Mouse (Mus musculus) adrenal gland (tissue): ENCODE measurements around the gene Rhbdd2.

Experiments
- intact Hi-C: fragments of 180-260 bp; cut with DNase I; formaldehyde crosslinking; loops from one replicate; pipeline ENCODE4 v1.15.1; 2025

Rhbdd2 gene

DNA sequence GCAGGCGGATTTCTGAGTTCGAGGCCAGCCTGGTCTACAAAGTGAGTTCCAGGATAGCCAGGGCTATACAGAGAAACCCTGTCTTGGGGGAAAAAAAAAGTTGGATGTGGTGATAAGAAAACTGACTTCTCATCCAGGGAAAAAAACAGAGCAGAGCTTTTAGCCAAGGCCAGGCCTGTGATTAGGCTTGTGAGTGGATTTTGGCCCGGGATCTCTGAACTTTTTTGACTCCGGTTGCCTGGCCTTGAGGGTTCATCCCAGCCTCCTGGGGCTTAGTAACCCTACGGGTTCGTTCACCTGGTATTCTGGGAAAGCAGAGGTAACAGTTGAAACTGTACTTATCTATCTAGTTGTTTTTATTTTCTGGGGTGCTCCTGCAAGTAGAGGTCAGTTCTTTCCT, 46.1 kb downstream of the Rhbdd2 start:
- intact Hi-C loops = no loop called here

- intact Hi-C loops = loop anchor here (5.0 kb wide), 1 partner anchor 36 kb away; no protein-coding TSS in a partner anchor
Observed at GRCm38 (mm10) chr5:135680967-135681545, 48.6 kb downstream of the Rhbdd2 start.

DNA sequence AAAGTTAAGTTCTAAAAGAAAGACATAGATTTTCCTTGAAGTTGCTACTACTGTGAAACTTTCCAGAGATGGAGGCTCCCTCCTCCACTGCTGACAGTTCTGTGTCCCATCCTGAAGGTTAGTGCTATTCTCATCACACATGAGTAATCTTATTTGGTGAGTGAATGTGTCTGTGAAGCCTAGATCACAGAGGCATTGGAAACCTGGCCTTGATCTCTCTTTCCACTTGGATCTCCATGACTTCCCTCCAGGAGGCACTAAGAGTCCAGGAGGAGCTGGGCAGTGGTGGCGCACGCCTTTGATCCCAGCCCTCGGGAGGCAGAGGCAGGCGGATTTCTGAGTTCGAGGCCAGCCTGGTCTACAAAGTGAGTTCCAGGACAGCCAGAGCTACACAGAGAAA, 49.6 kb downstream of the Rhbdd2 start:
- intact Hi-C loops = loop anchor here (5.0 kb wide), 1 partner anchor 35 kb away; no protein-coding TSS in a partner anchor

- intact Hi-C loops = loop anchor here (5.0 kb wide), 1 partner anchor 34 kb away; no protein-coding TSS in a partner anchor
Observed at GRCm38 (mm10) chr5:135682942-135683570, 50.6 kb downstream of the Rhbdd2 start.

GRCm38 (mm10) chr5:135690401-135690800, 58.0 kb downstream of the Rhbdd2 start:
- intact Hi-C loops = loop anchor here (5.0 kb wide), 1 partner anchor 47 kb away; no protein-coding TSS in a partner anchor

DNA sequence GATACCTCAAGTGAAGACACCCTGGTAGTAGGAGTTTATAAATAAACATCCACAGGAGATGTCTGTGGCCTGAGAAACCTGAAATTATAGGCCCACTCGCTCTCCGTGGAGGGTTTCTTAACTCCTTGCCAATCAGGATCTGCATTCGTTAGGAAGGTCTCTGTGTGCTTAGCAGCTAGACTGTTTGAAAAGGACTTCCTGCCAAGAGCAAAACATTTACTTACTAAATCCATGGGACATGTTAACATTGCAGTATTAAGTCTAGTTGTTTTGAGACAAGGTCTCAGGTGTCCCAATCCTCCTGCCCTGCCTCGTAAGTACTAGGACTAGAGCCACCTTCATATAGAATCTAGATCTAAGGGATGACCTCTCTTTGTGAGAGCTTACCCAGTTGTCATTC, 58.8 kb downstream of the Rhbdd2 start:
- intact Hi-C loops = loop anchor here (5.0 kb wide), 1 partner anchor 46 kb away; no protein-coding TSS in a partner anchor

DNA sequence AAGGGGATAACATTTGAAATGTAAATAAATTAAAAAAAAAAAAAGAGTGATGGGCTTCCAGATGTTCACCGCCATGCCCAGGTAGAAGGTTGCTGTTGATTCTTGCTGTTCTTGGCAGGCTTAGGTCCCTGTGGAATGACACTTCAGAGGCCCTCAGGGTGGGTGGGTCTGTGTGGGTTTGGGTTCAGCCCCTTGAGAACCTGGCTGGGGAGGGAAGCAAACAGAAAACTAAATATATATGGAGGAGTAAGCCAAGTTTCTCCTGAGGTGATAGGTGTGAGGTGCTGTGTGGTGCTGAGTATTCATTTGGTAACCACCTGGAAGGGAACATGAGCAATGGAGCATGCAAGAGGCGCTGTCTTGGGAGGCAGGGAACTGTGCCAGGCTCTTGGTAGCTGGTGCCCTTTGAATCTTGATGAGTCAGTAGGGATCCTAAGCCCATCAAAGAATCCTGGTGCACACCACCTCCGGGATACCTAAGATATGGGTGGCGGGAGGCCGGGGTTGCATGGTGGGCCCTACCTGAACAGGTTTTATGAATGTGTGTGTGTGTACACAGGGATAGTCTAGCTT, 60.9 kb downstream of the Rhbdd2 start:
- intact Hi-C loops = loop anchor here (5.0 kb wide), 1 partner anchor 44 kb away; no protein-coding TSS in a partner anchor

DNA sequence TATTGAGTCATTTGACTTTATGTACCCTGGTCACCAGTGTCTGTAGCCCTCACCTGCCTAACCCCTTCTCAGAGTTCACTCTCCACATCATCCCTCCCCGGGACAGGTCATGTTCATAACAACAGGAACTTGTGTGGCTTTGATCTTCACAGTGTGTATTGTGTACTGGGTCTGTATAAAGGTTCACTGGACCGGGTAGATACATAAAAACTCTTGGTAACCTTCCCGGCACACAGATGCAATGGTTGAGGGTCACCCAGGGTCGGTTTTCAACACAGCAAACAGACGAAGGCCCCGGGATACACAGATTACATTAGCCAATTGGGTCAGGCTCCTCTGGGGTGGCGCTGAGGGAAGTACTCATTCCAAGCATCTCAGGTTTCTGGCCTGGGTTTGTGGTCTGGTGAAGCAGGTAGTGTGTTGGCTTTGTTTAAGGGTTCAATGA, 62.9 kb downstream of the Rhbdd2 start:
- intact Hi-C loops = no loop called here
